Mouse (Mus musculus) cerebellum, postnatal 36 days (tissue): ENCODE results near the gene Scamp2.

Experiments used
- DNase-seq, 2 experiments: peaks; one replicate each; pipeline ENCODE4 v3.0.0; 2021 to 2022; ENCODE audit warnings: mixed read lengths in 2 of 2

Scamp2 gene

DNA sequence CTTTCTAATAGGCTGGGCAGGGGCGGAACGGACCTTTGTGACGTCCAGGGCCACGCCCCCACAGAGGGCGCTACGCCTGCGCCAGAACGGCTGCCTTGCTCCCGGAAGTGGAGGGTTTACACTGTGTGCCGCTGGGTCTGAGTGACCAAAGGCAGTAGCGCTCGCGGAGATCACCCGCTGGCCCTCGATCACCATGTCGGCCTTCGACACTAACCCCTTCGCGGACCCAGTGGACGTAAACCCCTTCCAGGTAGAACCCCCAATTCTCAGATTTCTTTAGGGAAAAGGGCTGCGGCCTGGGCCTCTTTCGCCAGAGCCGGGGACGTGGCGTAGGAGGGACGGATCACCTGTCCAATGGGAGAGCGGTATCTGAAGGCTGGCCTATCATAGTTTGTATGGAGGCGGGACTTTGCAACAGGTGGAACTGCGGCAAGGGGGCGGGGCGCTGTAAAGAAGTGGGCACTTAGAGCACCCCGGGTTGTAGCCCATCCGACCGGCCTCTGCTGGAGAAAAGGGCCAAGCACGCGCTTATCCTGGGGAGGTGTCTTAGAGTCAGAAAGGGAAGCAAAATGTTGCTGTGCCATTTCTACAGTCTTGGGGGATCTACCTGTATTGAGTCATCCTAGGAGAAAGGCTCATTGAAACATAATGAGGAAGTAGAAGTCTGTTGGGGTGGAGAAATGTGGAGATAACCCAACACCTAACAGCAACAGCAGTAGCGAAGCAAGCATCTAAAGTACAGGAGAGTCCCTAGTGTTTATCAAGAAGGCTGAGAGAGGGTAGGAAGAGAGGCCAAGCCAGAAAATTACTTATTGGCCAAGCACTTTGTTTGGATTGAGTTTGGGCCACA, at the start of gene Scamp2:
Scamp2 (plus strand) TSS at position 83 of the 850 bp plus-strand sequence.
- DNase-seq = peak; percentile 94 to 95

DNA sequence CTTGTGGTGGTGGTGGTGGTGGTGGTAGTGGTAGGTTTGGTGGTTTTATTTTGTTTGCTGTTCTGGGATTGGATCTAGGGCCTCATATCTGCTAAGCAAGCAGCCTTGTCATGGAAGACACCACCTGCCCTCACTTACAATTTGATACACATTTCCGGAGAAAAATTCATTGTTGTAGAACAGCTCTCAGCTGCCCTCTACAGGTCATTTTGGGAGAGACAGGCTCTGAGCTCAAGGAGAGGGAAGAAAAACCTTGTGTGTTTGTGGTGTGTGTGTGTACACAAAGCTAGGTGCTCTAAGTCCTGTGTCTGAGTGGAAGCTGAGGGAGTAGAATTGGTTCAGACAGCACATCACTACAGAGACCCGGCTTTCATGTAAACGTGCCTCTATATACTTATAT, 43.6 kb upstream of the Scamp2 start:
- peak; percentile 72 to 76 for DNase-seq

DNA sequence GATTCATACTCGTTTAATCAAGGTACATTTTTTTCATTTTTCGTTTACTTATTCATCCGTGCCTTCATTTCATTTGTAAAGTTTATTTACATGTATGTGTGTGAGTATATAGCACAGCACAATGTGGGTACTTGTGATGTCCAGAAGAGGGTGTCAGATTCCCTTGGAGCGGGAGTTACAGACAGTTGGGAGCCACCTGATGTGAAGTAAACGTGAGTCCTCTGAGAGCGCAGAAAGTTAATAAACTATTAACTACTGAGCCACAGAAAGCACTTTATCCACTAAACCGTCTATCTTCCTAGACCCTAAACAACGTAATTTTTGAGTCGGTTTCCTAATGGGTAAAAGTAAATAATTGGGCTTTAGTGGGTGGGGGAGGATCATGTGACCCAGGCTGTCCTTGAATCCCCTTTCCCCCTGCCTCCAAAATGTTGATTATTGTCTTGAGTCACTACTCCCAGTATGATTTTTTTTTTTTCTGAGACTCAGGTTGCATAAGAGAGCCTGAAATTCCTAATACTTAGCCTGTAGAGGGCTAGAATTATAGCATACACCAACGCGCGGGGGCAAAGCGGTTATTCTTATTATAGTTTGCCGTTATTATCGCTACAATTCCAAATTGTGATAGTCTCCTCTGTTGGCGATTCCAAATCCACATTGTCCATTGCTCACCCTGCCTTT, 40.2 kb upstream of the Scamp2 start:
- DNase-seq = no peak

DNA sequence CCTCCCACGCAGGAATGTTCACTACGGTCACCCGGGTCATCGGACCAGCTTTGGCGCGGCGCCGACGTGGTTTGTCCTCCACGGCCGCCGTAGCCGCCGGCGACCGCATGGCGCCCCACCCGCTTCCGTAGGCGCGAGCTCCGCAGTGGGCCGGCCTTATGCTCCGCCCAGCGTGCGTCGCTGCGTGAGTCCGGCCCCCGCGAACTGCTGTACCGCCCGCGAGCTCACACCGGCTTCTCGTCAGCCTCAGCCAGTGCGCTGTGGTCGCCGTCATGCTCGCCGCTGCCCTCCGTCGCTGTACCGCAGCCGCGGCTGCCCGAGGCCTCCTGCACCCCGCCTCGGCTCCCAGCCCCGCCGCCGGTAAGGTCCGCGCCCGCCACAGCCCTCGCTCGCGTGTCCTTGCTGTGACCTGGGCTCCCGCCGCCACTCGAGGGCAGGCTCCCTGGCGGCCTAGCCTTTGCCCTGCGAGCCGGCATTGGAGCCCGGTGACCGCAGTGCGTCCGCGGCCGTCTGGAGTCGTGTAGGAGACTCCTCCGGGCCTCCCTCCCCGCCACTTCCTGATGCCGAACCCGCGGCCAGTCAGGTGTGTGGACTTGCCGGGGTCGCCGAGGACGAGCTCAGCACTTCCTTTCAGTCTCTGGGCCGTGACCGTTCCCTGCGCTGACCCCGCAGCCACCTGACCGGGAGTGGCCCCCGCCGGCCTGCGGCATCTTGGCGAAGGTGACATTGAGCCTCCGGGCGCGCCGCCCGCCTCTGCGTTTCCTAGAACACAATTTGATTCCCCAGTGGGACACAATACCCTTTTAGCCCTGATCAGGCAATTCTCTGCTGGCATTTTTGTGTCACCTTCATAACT, 39.5 kb upstream of the Scamp2 start, which contains the start of gene Cox5a:
Cox5a (plus strand) TSS at position 219 of the 856 bp plus-strand sequence.
- DNase-seq = peak; percentile 96 to 98

DNA sequence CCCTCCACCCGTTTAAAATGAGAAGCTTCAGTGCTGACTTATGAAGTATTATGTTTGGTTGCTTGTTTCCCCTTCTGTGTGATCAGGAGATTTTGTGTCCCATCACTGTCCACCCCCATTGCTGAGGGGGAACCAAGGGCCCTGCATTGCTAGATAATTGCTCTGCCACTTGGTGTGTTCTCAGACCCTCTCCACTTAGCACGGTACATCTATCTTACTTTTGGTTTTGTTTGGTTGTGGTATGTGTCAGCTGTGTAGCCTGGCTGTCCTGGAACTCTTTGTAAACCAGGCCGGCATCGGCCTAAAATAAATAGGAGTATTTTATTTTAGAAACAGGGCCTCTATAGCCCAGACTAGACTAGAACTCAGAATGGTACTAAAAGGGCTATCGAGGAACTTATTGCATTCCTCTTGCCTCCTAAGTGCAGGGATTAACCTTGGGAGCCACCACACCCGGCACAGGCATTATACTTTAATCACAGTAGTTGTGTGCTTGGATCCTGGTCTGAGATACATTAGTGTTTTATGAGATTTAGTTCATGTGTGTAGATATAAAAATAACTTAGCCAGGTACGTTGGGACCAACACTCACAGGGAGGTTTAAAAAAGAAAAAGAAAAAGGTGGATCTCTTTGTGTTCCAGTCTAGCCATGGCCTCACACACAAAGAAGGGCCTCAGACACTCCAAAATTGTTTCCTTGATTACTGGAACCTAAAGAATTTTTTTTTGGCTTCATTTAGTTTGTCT, 38.5 kb upstream of the Scamp2 start:
- DNase-seq = no peak

DNA sequence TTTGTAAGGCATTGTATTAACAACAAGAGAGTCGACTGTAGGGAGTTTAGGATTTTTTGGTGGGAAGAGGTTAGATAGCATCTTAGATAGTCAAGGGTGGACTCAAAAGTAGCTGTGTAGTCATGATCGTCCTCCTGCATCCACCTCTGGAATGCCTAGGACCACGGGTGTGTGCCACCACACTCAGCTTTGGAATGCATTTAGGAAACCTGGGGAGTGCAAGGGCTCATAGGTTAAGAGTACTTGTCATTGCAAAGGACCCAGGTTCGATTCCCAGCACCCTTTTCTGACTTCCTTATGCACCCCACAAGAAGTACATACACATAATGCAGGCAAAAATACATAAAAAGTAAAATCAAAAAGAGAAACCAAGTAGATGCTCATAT, 37.9 kb upstream of the Scamp2 start:
- no peak for DNase-seq

DNA sequence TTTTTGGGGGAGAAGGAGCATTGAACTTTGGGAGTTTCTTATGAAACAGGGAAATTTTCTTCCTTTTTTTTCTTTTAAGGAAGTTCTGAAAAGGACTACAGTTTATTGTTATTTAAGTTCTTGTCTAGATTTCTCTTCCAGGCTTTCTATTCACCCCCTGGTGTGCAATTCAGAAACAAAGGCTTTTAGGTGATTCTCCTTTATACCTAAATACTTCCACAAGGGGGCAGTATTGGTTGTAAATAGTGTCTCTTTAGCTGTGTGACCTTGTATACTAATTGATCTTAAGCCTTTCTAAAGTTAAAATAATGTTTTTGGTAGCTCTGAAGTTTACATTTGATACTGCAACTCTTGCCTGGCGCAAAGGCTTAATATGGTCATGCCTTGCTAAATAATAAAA, 37.0 kb upstream of the Scamp2 start:
- DNase-seq = no peak

DNA sequence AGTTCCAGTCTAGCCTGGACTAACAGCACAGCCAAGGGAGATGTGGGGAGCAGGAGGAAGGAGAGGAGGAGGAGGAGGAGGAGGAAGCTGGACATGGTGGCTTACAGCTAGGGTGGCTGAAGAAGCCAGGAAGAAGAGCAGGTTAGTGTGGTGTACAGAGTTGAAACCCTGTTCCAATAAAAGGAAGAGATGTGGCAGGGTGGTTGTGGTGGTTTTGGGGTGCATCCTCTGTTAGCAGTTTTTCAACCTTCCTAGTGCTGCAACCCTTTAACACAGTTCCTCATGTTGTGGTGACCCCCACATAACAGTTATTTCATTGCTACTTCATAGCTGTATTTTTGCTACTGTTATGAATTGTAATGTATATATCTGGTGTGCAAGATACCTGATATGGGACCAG, 36.3 kb upstream of the Scamp2 start:
- no peak for DNase-seq

DNA sequence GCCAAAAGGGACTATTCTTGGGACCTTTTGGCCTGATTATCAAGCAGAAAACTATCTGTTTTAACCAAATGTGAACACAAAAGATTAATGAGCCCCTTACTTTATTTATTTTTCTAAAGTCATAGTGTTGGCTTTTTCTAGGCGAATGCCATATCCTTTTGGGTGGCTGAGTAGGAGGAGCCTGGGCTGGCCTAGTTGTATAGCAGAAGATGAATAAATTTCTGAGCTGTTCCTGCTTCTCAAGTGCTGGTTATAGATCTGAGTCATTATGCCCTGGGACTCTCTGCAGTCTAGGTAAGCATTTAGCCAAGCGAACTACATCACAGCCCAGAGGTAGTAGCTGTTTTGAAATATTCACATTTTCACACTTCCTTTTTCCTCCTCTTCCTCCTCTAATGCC, 35.2 kb upstream of the Scamp2 start:
- no peak for DNase-seq

DNA sequence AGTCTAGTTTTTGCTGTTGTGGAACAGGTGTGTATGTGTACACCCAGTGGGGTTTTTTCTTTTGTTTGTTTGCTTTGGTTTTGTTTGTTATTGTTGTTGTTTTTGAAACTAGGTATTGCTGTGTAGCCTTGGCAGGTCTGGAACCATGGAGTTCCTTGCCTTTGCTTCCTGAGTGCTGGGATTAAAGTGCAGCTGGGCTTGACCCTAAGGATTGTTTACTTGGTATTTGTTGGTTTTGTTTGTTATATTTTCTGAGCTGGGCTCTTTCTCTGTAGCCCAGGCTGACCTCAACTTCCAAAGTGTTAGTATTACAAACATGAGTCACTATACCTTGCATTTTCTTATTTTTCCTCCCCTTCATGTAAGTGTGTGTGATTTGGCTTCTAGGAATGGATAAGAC, 34.3 kb upstream of the Scamp2 start:
- DNase-seq = no peak

DNA sequence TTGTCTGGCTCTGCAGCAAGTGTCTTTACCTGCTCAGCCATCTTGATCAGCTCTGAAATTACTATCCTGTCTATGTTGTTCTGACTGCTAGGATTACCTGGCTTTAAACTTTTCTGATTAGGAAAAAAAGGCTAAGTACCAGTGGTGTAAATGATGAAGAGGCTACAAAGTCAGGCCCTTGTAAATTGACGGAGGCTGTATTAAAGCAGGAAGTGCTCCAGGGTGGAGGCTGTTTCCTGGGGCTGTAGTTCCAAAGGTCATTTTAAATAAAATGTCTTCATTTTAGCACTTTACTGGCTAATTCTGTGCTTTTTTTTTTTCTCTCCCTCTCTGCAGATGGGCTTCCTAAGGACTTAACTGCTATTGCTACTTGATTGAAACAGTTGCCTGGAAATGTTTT, 28.8 kb upstream of the Scamp2 start:
- DNase-seq = no peak

DNA sequence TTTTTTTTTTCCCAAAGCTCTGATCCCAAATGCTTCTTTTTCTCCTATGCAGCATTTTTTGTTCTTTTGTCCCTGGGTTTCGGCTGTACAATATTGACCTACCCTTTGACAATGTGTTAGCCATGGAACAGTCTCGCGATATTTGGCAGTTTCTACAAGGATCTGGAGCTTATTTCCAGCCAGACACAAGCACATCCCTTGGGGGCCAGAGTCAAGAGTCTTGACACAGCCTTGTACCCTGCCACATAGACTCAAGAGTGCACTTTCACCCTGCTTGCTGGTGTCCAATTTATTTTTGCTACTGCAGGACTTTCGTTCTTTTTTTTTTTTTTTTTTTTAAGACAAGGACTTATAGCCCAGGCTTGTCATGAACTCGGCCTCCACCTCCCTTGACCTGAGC, 24.4 kb upstream of the Scamp2 start:
- no peak for DNase-seq

DNA sequence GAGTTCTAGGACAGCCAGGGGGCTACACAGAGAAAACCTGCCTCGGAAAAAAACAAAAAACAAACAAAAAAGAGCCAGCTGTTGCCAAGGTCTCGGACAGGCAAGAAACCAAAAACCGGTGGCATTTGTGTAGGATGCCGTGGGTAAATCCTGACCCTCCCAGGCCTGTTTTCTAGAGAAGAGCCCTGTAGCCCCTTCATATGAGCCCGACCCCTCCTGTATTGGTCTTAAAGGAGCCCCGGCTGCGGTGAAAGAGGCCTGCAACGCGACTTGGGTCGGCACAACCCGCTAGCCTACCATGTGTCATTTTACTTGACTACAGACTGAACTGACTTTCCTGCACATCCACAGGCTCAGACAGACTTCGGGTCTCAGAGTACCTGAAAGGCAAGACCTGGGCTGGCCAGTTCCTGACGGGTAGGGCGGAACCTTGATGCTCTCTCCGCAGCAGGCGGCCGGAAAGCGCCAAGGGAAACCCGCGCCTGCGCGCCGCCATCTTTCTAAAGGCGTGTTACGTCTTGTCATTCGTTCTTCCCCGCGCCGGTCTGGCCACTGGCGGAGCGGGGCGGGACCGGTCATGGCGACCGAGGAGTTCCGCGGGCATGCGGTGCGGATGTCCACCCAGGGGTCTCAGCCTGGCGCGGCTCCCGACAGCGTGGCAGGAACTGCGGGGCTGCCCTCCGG, 23.6 kb upstream of the Scamp2 start, which contains the start of gene Fam219b:
Fam219b (plus strand) TSS at position 485 of the 684 bp plus-strand sequence.
- peak; percentile 92 for DNase-seq

DNA sequence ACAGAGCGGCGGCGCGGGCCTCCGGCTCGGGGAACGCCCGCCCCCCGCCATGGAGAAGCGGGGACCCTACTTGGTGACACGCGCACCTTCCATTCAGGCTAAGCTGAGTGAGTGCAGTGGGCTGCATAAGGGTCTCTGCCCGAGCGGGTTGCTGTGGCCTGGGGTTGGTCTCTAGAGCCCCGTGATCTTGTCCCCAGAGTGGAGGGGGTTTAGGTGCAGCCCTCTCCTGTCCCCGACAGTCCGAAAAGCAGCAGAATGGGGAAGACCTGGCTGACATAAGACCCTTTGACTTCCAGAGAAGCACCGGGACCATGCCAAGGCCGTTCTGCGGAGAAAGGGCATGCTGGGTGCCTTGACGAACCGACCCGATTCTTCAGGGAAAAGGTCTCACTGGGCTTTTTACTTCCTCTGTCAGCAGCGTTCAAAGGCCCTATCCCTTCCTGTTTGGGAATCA, 23.0 kb upstream of the Scamp2 start:
- DNase-seq = peak in 1 of 2 experiments; percentile 45

DNA sequence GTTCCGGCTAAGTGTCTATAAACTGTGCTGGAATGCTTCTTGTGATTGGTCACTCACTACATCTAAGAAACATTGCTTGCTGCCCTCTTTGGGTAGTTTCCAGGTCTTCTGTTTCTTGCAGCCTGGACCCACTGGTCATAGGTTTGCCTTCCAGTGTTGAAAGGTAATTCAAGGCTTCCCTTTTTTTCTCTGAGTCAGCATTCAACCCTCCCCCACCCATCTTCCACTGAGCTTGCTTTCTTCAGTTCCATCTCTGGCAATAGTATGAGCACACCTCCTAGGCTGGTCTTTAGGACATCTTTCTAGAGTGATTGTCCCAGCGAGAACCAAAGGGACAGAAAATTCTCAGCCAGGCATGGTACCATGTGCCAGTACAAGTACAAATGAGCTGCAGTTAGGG, 21.2 kb upstream of the Scamp2 start:
- DNase-seq = no peak

DNA sequence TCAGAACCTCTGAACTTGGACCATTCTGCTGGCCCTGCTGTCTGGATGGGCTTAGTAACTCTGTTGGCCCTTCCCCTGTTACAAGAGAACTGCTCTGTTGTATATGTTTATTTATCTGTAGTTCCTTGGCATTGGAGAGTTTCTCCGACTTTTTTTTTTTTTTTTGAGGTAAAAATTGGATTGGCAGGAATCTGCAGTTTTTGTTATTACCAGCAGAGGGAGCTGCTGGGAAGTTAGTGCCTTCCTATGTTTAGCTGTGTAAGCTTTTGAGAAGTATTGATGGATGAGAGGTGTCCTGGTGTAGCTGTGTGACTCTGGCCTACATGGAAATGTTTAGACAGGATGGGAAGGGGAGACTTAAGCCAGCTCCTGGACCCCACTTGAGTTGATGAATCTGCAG, 19.4 kb upstream of the Scamp2 start:
- peak; percentile 47 to 65 for DNase-seq

DNA sequence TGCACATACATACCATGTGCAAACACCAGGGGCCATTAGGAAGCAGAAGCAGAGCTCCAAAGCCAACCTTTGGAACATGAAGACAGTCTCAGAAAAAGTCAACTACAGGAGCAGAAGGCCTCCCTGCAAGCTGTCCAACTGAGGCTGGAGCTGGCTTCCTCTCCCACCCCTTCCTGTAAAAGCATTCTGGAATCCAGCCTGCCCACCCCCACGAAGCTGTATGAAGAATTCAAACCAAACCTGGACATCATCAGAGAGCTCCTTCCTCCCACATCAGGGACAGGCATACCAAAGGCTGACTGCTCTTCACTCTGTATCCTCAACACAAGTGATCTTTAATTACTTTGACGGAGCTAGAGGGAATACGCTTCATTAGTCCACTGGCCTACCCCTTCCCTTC, 16.8 kb upstream of the Scamp2 start:
- no peak for DNase-seq

DNA sequence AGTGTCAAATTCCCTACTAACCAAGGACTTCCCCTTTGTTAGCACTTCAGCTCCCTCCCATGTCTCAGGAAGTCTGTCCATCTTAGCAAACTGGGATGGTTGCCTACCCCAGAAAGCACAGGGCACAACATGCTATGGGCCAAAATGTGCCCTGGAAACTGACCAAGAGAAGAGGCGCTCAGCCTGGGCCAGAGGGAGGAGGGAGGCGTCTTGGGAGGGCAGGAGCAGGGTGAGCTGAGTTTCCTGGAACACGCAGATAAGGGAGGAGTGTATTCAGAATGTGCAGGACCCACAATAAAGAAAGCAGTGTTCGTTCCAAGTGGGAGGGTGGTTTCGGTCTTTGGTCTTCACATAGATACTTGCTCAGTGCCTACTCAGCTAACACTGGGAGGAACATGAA, 13.5 kb upstream of the Scamp2 start:
- DNase-seq = peak; percentile 37 to 43

DNA sequence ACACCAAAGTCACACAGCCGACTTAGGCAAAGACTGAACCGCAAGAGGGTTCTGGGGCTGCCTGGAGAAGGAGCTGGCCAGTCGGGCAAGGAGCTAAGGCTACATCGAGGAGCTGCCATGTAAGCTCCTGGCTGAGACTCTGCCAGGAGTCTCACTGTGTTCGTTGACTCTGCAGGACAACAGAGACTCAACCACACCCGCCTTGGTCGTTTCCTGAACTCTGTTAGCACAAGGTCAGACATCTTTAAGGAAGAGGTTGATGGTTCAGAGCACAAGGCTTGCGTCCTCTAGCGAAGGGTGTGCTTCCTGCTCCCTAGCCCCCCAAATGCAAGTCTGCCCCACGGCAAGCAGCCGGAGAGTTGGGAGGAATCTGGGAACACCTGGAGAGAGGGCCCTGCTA, 12.9 kb upstream of the Scamp2 start:
- no peak for DNase-seq

DNA sequence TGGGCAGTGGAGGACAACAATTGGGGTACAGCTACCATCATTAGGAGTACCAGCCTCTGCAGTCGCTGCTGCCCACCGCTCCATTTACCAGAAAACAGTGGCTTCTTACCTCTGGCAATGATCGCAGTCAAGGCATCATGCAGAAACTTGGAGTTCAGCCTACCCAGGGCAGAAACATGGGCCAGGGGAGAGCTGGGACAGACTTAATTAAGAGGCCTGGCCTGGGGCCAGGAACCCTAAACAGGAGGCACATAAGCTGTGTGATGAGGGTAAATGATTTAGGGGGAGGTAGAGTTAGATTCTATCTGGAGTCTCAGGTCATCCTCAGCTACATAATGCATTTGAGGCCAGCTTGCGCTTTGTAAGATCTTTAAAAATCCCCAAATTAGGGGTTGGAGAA, 11.6 kb upstream of the Scamp2 start:
- DNase-seq = peak in 1 of 2 experiments; percentile 29

DNA sequence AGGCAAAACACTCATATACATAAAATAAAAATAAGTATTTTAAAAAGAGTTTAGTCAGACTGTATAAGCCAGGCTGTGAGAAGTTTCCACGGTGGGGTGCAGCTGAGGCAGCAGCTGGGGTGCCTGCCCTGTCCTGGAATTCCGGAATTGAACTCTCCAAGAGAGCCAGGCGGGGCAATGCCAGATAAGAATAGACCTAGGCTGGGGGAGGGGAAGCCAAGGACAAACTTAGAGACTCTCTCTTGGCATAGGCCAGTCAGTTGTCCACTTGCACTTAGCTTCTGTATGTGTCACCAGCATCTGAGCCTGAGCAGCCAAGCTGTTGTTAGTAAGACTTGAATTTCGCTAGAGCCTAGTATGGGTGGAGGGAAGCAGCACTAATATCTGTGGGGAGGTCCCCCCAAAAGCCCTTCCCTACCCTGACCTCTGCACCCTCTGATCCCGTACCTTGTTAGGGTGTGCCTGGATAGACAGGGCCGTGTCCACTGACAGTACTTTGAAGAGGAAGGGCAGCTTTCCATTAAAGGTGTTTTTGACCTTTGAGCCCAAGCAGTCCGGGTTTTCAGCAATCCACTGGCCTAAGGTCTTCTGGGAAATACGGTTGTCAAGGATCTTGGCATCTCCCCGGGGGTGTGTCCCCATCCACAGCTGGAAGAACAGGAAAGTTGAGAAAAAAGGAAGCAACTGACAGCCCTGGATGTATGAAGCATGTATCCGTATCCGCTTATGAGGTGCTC, 10.4 kb upstream of the Scamp2 start:
- DNase-seq = no peak
